Mouse (Mus musculus) effector memory CD4-positive, alpha-beta T cell, adult 7 months (primary cell): ENCODE measurements around the gene Bdh1. TPM values are rescaled to one million over a fixed set of nuclear protein-coding genes. Genes with fewer than 3 reads are reported as not detected.

ENCODE experiments used
- polyA plus RNA-seq: library from polyadenylated mRNA; unstranded; fragments of 100-300 nt; shearing (Covaris generic); gene quantifications from one replicate; pipeline ENCODE4 v1.2.1, GENCODE M21; 2017

Gene Bdh1
- polyA plus RNA-seq: 23.6 TPM

DNA sequence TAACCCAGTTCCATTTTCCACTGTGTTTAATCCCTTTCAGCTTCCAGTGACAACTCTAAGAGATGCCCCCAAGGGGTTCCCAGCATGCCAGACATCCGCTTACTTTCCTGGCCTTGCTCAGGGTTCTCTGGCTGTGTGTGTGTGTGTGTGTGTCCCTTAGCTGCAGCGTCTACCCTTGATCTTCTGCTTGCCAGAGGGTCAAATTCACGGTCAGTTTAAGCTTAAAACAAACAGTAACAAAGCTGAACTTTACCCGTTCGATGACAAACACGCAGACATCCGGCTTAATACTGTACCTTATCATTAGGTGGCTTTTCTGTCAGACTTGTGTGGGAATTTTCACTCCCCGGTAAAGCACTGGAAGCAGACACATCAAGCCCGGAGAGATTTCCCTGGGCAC is at the start of gene Bdh1:
Bdh1 (plus strand) TSS at position 281 of the 400 bp plus-strand sequence.

Other genes with a start within 250 kb of the Bdh1 start
- 38.4 TPM for gene Acap2, start 221.0 kb upstream of the Bdh1 start, polyA plus RNA-seq
- 66.9 TPM for gene Ppp1r2, start 147.0 kb upstream of the Bdh1 start, polyA plus RNA-seq
- not detected for gene Apod, start 107.5 kb upstream of the Bdh1 start, polyA plus RNA-seq
- gene Dlg1, start 241.2 kb downstream of the Bdh1 start, polyA plus RNA-seq: 28.5 TPM